Mouse (Mus musculus) olfactory bulb, adult 2 months (tissue): ENCODE results near the gene Rab21.

Source experiments
- CTCF ChIP-seq: fragments of 200-500 bp; IDR thresholded peaks from 2 replicates; pipeline ENCODE4 v1.5.1; 2012; ENCODE audit warnings: low read depth, mild to moderate bottlenecking, low read length, moderate library complexity; ENCODE audit not compliant: insufficient read depth
- POLR2A ChIP-seq: fragments of 200-500 bp; IDR thresholded peaks from 2 replicates; pipeline ENCODE4 v1.6.1; 2012; ENCODE audit warnings: mild to moderate bottlenecking, low read depth, low read length, moderate library complexity; ENCODE audit not compliant: insufficient read depth

GRCm38 (mm10) chr10:115281381-115281780 is 34.0 kb downstream of the Rab21 start:
- TF ChIP-seq CTCF (no peak), POLR2A (no peak)
